Comparison of ENCODE assay signal across 8 mouse cellular contexts in the genomic region with DNA sequence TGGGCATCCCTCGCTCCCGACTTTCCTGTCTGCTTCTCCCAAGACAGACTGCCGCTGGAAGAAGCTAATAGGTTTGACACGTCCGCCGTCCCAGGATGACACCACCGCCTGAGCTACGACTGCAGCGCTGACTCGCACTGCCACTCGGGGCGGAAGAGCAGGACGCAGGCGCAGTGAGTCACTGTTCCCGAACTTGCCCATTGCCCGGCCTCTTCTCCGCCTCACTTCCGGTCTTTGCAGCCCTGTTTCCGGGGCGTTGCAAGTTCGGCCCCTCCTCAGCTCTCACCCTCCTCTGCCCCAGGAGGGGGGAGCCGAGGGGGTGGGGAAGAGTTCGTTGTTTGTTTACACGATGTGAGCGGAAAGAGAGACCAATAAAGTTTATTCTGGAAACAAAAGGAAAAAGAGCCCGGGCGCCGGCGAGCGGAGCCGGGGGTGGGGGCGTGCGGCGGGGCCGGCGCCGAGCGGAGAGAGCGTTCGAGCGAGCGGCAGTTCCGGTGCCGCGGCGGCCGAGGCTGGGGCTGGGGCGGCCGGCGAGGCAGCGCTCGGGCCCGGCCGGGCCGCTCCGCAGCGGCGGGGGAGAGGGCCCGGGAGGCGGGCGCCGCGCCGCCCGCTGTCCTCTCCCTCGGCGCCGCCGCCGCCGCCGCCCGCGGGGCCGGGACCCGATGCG. TPM values are rescaled to one million over a fixed set of nuclear protein-coding genes. Genes with fewer than 3 reads are reported as not detected.
DNase-seq lines count a peak whose midpoint lies in the region; ATAC-seq and TF ChIP-seq lines count a peak whose summit lies in the region.

No protein-coding gene starts in this region.

- no peaks in the 10 kb centered on the region for H3K9me3 ChIP-seq in erythroblast, embryonic 14.5 days (ENCODE audit: control insufficient read depth, low read length)
- H3K9me3 ChIP-seq in heart, embryonic 11.5 days (replicated peaks; ENCODE audit: control insufficient read depth, low read length), result no peaks in the 10 kb centered on the region
- H3K9me3 ChIP-seq in kidney, embryonic 16.5 days (ENCODE audit: low read length), result no peaks in the 10 kb centered on the region

- TF ChIP-seq CTCF in C2C12 (IDR thresholded peaks at IDR 0.05; ENCODE audit: control insufficient read depth, insufficient read depth, insufficient read length), result no peak
- TF ChIP-seq CTCF in brain, embryonic 14.5 days (IDR thresholded peaks at IDR 0.05; ENCODE audit: borderline replicate concordance, extremely low read depth, insufficient read depth, insufficient read length), result 0 out of 2 replicates have a peak, but pooled peaks have one; percentile 5
- TF ChIP-seq CTCF in liver, adult 2 months (IDR thresholded peaks at IDR 0.05; ENCODE audit: low read depth, low read length), result 0 out of 2 replicates have a peak, but pooled peaks have one; percentile 4

- H3K79me3 ChIP-seq in C2C12 (ENCODE audit: low read depth), result peaks cover 43% of the 10 kb centered on the region

- peak overlapping the region; percentile 79 for H3K4me2 ChIP-seq in heart, embryonic 11.5 days
- peak overlapping the region; percentile 89 for H3K4me2 ChIP-seq in kidney, embryonic 16.5 days (replicated peaks; ENCODE audit: low read depth, low read length)
- peak overlapping the region; percentile 96 for H3K4me2 ChIP-seq in myocyte (ENCODE audit: low read depth)

- H3K9ac ChIP-seq in heart, embryonic 11.5 days (ENCODE audit: low read depth, low read length), result peak overlapping the region; percentile 96
- H3K9ac ChIP-seq in kidney, embryonic 16.5 days (replicated peaks; ENCODE audit: low read length), result peak overlapping the region; percentile 97
- peak overlapping the region; percentile 91 for H3K9ac ChIP-seq in liver, adult 2 months (ENCODE audit: low read depth, low read length)

- peaks cover 46% of the 10 kb centered on the region for H3K79me2 ChIP-seq in C2C12 (ENCODE audit: control insufficient read depth, insufficient read depth)
- peaks cover 15% of the 10 kb centered on the region for H3K79me2 ChIP-seq in liver, adult 2 months (ENCODE audit: control insufficient read depth, insufficient read depth, low read length)
- peaks cover 44% of the 10 kb centered on the region for H3K79me2 ChIP-seq in myocyte (ENCODE audit: control insufficient read depth, insufficient read depth)

- peak overlapping the region; percentile 97 for H3K27ac ChIP-seq in heart, embryonic 11.5 days (ENCODE audit: low read depth, low read length)
- peak overlapping the region; percentile 99 for H3K27ac ChIP-seq in kidney, embryonic 16.5 days (ENCODE audit: low read length)
- H3K27ac ChIP-seq in liver, adult 2 months (replicated peaks; ENCODE audit: insufficient read depth, low read depth, low read length), result peak overlapping the region; percentile 90

- under 1% methylated on average over 58 of the region's 77 CpGs for WGBS in heart, embryonic 11.5 days (ENCODE audit: insufficient replicate concordance)
- WGBS in kidney, embryonic 16.5 days, result under 1% methylated on average over 53 of the region's 77 CpGs
- WGBS in liver, adult 2 months, result 4% methylated on average over 71 of the region's 77 CpGs

- H3K4me3 ChIP-seq in C2C12 (ENCODE audit: insufficient read depth, poor library complexity, severe bottlenecking) (peak overlapping the region; percentile 71), myocyte (peak overlapping the region; percentile 70)
- peak overlapping the region; percentile 94 for H3K4me3 ChIP-seq in erythroblast, embryonic 14.5 days (replicated peaks)
- peak overlapping the region; percentile 93 for H3K4me3 ChIP-seq in heart, embryonic 11.5 days (ENCODE audit: low read depth, low read length)
- peak overlapping the region; percentile 64 for H3K4me3 ChIP-seq in kidney, embryonic 16.5 days (ENCODE audit: low read length)
- H3K4me3 ChIP-seq in liver, adult 2 months (ENCODE audit: insufficient read depth, low read depth, low read length), result peak overlapping the region; percentile 89

- peak; percentile 67 for TF ChIP-seq POLR2A in brain, embryonic 14.5 days (IDR thresholded peaks at IDR 0.05; ENCODE audit: borderline replicate concordance, extremely low read depth, insufficient read depth, insufficient read length, poor library complexity, severe bottlenecking)
- peak; percentile 96 for TF ChIP-seq POLR2A in liver, adult 2 months (IDR thresholded peaks at IDR 0.05; ENCODE audit: extremely low read depth, insufficient read depth, low read length)
- peak; percentile 92 for TF ChIP-seq POLR2A in myocyte (IDR thresholded peaks at IDR 0.05; ENCODE audit: insufficient read length, low read depth)

- H3K36me3 ChIP-seq in C2C12 (ENCODE audit: control insufficient read depth, insufficient read depth) (no peaks in the 10 kb centered on the region), myocyte (ENCODE audit: control insufficient read depth, insufficient read depth) (no peaks in the 10 kb centered on the region)
- peaks cover 3% of the 10 kb centered on the region for H3K36me3 ChIP-seq in erythroblast, embryonic 14.5 days (ENCODE audit: control insufficient read depth)
- H3K36me3 ChIP-seq in heart, embryonic 11.5 days (ENCODE audit: control insufficient read depth, insufficient read depth, low read length), result no peaks in the 10 kb centered on the region
- H3K36me3 ChIP-seq in kidney, embryonic 16.5 days (ENCODE audit: insufficient read depth, low read length), result no peaks in the 10 kb centered on the region
- no peaks in the 10 kb centered on the region for H3K36me3 ChIP-seq in liver, adult 2 months (ENCODE audit: control insufficient read depth, insufficient read depth, low read length)
- no peaks in the 10 kb centered on the region for H3K36me3 ChIP-seq in splenic B cell, adult 2 months (ENCODE audit: control insufficient read depth, insufficient read depth, low read length, poor library complexity, severe bottlenecking)

- H3ac ChIP-seq in C2C12 (ENCODE audit: control insufficient read depth, insufficient read length, low read depth), result peak overlapping the region; percentile 91
- peak overlapping the region; percentile 75 for H3ac ChIP-seq in myocyte (ENCODE audit: control insufficient read depth, insufficient read length)

- H3K27me3 ChIP-seq in C2C12 (ENCODE audit: control insufficient read depth, insufficient read depth, insufficient read length) (no peaks in the 10 kb centered on the region), myocyte (ENCODE audit: control insufficient read depth, insufficient read depth, insufficient read length) (no peaks in the 10 kb centered on the region)
- no peaks in the 10 kb centered on the region for H3K27me3 ChIP-seq in erythroblast, embryonic 14.5 days (ENCODE audit: control insufficient read depth)
- H3K27me3 ChIP-seq in heart, embryonic 11.5 days (ENCODE audit: control insufficient read depth, insufficient read depth, low read length), result no peaks in the 10 kb centered on the region
- no peaks in the 10 kb centered on the region for H3K27me3 ChIP-seq in kidney, embryonic 16.5 days (ENCODE audit: insufficient read depth, low read length)
- no peaks in the 10 kb centered on the region for H3K27me3 ChIP-seq in liver, adult 2 months (ENCODE audit: control insufficient read depth, insufficient read depth, low read length)
- H3K27me3 ChIP-seq in splenic B cell, adult 2 months (ENCODE audit: control insufficient read depth, insufficient read depth, low read length, poor library complexity, severe bottlenecking), result no peaks in the 10 kb centered on the region; the same call in 1 of the 2 replicates

- H3K4me1 ChIP-seq in erythroblast, embryonic 14.5 days (ENCODE audit: control insufficient read depth), result peaks cover 36% of the 10 kb centered on the region
- H3K4me1 ChIP-seq in heart, embryonic 11.5 days (ENCODE audit: control insufficient read depth, insufficient read depth, low read length), result peaks cover 23% of the 10 kb centered on the region
- peaks cover 29% of the 10 kb centered on the region for H3K4me1 ChIP-seq in kidney, embryonic 16.5 days (ENCODE audit: insufficient read depth, low read length)
- H3K4me1 ChIP-seq in liver, adult 2 months (ENCODE audit: control insufficient read depth, insufficient read depth, low read length), result peaks cover 31% of the 10 kb centered on the region

- peak; percentile 96 for ATAC-seq in heart, embryonic 11.5 days (replicated peaks; ENCODE audit: insufficient number of reproducible peaks, low FRiP score, low TSS enrichment)
- peak; percentile 98 for ATAC-seq in kidney, embryonic 16.5 days (ENCODE audit: low FRiP score, low TSS enrichment)

- DNase-seq in brain, embryonic 14.5 days (ENCODE audit: low read depth), result peak; percentile 100
- DNase-seq in liver, adult 2 months (ENCODE audit: extremely low read depth, low read depth, low spot score), result peak; percentile 94
- peak; percentile 99 for DNase-seq in splenic B cell, adult 2 months (ENCODE audit: low read depth, low spot score)

TF ChIP-seq in C2C12, 6 proteins besides CTCF, POLR2A, EP300 and RAD21 (continues in another document):
- TF ChIP-seq FOSL1 (IDR thresholded peaks at IDR 0.05; ENCODE audit: insufficient read depth, low read length, poor library complexity, severe bottlenecking) (no peak), MYOG (IDR thresholded peaks at IDR 0.05; ENCODE audit: control insufficient read depth, extremely low read depth, insufficient read length) (no peak), USF1 (IDR thresholded peaks at IDR 0.05; ENCODE audit: low read depth) (no peak)

TF ChIP-seq in myocyte, 11 proteins besides CTCF, POLR2A, EP300 and RAD21:
- TF ChIP-seq POLR2AphosphoS2 (IDR thresholded peaks at IDR 0.05; ENCODE audit: insufficient read length, low read depth), result peak; percentile 96
- peak; percentile 38 for TF ChIP-seq REST (IDR thresholded peaks at IDR 0.05; ENCODE audit: insufficient read depth, insufficient read length)
- no peak for TF ChIP-seq E2F4 (IDR thresholded peaks at IDR 0.05; ENCODE audit: insufficient read depth)

RNA-seq across cellular contexts. Expression of a gene that starts 0.5 kb away (rescaled TPM):
- polyA plus RNA-seq in C2C12 (2012; fragmentation: generic; extraction: Trizol) (8.6 TPM), myocyte (2012; fragmentation: generic; extraction: Trizol) (11.7 TPM)
- 21.8 and 27.6 TPM in 2 replicates for polyA plus RNA-seq in brain, embryonic 14.5 days (2012; rRNA removed)
- 0.11 and 0.21 TPM in 2 replicates for polyA plus RNA-seq in erythroblast, embryonic 14.5 days (2012)
- polyA plus RNA-seq in heart, embryonic 11.5 days (2014; fragmentation: Nextera tagmentation; extraction: Ambion mirVana), result 10.1 and 12.0 TPM in 2 replicates
- 10.0 and 10.5 TPM in 2 replicates for polyA plus RNA-seq in kidney, embryonic 16.5 days (2015; fragmentation: Nextera tagmentation; extraction: Ambion mirVana)
- 21.1 and 23.1 TPM in 2 replicates for total RNA-seq in liver, adult 2 months (2014; rRNA removed)
- polyA plus RNA-seq in liver, adult 2 months (2012; rRNA removed), result 2.4 and 2.8 TPM in 2 replicates

RNA-seq across cellular contexts. Expression of a gene that starts 31.1 kb away (rescaled TPM):
- 14.7 TPM for polyA plus RNA-seq in C2C12 (2012; fragmentation: generic; extraction: Trizol)
- polyA plus RNA-seq in brain, embryonic 14.5 days (2012; rRNA removed), result 15.0 and 20.6 TPM in 2 replicates
- 0.01 and 0.02 TPM in 2 replicates for polyA plus RNA-seq in erythroblast, embryonic 14.5 days (2012)
- polyA plus RNA-seq in heart, embryonic 11.5 days (2014; fragmentation: Nextera tagmentation; extraction: Ambion mirVana), result 5.3 and 5.8 TPM in 2 replicates
- polyA plus RNA-seq in kidney, embryonic 16.5 days (2015; fragmentation: Nextera tagmentation; extraction: Ambion mirVana), result 3.6 and 4.2 TPM in 2 replicates
- total RNA-seq in liver, adult 2 months (2014; rRNA removed), result 1.2 and 1.7 TPM in 2 replicates
- polyA plus RNA-seq in liver, adult 2 months (2012; rRNA removed), result 2.6 and 2.8 TPM in 2 replicates
- 13.0 TPM for polyA plus RNA-seq in myocyte (2012; fragmentation: generic; extraction: Trizol)

Comparison
In these comparisons a context has a peak if more than half of its experiments do, and no peak if none do; other contexts are left out.
1. Peak in every context shown above with its lines: DNase-seq, ATAC-seq, H3K4me3 ChIP-seq and H3K27ac ChIP-seq.